Mouse (Mus musculus): ENCODE results near the gene Def6. TPM values are rescaled to one million over a fixed set of nuclear protein-coding genes. Genes with fewer than 3 reads are reported as not detected.

The Def6 gene
- polyA plus RNA-seq (2014; fragmentation: Nextera tagmentation; extraction: Ambion mirVana) = 4.5 and 5.6 TPM in 2 replicates

DNA sequence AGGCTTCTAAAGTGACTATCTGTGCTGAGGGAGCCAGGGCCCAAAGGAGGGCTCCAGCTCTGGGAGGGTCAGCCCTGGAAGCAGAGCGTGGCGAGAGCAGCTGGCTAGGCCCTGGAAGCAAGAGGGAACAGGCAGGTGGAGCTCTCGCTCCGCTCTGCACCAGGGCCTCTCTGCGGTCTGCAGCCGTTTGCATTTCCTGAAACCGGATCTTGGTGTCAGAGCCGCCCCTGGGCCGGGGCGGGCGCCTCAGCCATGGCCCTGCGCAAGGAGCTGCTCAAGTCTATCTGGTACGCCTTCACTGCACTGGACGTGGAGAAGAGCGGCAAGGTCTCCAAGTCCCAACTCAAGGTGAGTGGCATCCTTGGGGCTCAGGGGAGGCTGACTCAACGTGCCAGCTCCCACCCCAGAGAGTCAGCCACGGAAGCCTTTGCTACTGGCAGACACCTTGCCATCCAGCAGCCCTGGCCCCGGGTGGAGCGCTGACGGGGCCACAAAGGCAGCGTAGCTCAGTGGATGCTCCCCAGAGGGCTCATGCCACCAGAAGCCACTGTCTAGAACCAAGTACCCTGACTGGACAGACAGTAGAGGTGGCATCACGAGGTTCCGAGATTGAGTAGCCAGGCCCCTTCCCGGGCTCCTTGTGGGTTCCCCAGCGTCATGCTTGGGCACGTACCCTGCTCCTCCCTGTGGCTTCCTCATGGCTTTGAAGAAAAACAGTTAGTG is at the start of gene Def6:
TSS of gene Def6 (plus strand) at position 188 of the 723 bp plus-strand sequence.
- H3K4me3 ChIP-seq (ENCODE audit: low read depth, low read length) = peak within 1 kb of the TSS; percentile 25
- H3K27ac ChIP-seq (replicated peaks; ENCODE audit: low read depth, low read length) = peak within 1 kb of the TSS; percentile 78
- no peaks in the 10 kb centered on the region for H3K9me3 ChIP-seq (ENCODE audit: control insufficient read depth, low read length)
- 18% methylated on average over 26 of the region's 26 CpGs for WGBS
- peak within 1 kb of the TSS; percentile 56 for H3K9ac ChIP-seq (ENCODE audit: low read length)
- peaks cover 16% of the 10 kb centered on the region for H3K4me1 ChIP-seq (ENCODE audit: control insufficient read depth, insufficient read depth, low read length)
- ATAC-seq (ENCODE audit: insufficient number of reproducible peaks, low FRiP score, low TSS enrichment, low read depth) (peak; percentile 79), DNase-seq (ENCODE audit: low spot score) (peak; percentile 87)
- H3K4me2 ChIP-seq (ENCODE audit: low read depth, severe bottlenecking) = peak within 1 kb of the TSS; percentile 51
- peaks cover 2% of the 10 kb centered on the region; the same call in 1 of the 2 replicates for H3K36me3 ChIP-seq (ENCODE audit: control insufficient read depth, insufficient read depth, low read length)
- no peaks in the 10 kb centered on the region for H3K27me3 ChIP-seq (ENCODE audit: control insufficient read depth, insufficient read depth, low read length)

DNA sequence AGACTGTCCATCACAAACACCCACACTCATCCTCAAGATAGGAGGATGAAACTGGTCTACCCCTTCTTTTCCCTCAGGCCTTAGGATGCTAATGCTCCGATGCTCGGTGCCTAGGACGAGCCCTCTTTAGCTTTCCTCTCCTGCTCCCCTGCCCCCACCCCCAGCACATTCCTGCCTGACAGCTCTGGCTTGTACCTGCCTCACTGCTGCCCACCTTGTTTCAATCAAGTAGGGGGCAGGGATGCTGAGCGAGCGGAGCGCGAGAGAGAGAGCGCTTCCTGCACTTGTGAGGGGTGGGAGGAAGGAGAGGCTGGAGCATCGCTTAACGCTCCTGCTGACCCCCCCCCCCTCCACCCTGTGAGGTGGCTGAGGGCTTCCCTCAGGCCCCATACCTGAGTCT is 47.2 kb upstream of the Def6 start:
- WGBS = 9% methylated on average over 10 of the region's 10 CpGs
- DNase-seq (ENCODE audit: low spot score) (peak; percentile 86), ATAC-seq (ENCODE audit: insufficient number of reproducible peaks, low FRiP score, low TSS enrichment, low read depth) (peak; percentile 55; the same call in 1 of the 2 replicates)
- Histone ChIP-seq H3K9me3 (ENCODE audit: control insufficient read depth, low read length) (no peaks in the 10 kb centered on the region), H3K27ac (replicated peaks; ENCODE audit: low read depth, low read length) (peak overlapping the region; percentile 57; the same call in 1 of the 2 replicates), H3K4me2 (ENCODE audit: low read depth, severe bottlenecking) (peak overlapping the region; percentile 30), H3K27me3 (ENCODE audit: control insufficient read depth, insufficient read depth, low read length) (no peaks in the 10 kb centered on the region), H3K4me3 (ENCODE audit: low read depth, low read length) (no peak overlapping the region), H3K4me1 (ENCODE audit: control insufficient read depth, insufficient read depth, low read length) (peaks cover 47% of the 10 kb centered on the region), H3K36me3 (ENCODE audit: control insufficient read depth, insufficient read depth, low read length) (peaks cover 2% of the 10 kb centered on the region; the same call in 1 of the 2 replicates), H3K9ac (ENCODE audit: low read length) (no peak overlapping the region)

DNA sequence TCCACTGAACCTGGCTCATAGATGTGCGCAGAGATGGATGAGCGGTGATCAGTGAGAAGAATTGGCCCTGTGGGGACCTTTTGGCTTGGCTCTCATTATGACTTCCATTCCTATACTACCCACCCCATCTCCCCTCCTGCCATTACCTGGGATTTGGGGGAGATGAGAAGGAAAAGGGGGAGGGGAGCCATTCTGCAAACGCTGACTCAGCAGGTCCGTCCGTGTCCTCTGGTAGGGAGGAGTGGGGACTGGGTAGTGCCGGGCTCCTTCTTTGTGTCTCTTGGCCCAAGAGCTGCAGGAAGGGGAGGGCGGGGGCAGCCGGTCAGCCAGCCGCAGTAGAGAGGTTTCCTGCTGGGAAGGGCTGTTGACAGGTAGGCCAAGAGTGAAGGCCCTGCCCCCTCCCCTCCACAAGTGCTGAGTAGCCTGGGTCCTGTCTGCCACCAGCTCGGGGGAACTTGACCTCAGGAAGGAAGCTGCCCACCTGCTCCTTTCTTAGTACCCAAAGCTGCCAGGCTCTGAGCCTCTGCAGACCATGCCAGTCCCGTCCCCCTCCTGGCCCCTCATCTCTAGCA is 46.2 kb upstream of the Def6 start:
- DNase-seq (ENCODE audit: low spot score) (peak; percentile 52), ATAC-seq (ENCODE audit: insufficient number of reproducible peaks, low FRiP score, low TSS enrichment, low read depth) (no peak)
- Histone ChIP-seq H3K9me3 (ENCODE audit: control insufficient read depth, low read length) (no peaks in the 10 kb centered on the region), H3K9ac (ENCODE audit: low read length) (no peak overlapping the region), H3K4me2 (ENCODE audit: low read depth, severe bottlenecking) (peak overlapping the region; percentile 30), H3K4me1 (ENCODE audit: control insufficient read depth, insufficient read depth, low read length) (peaks cover 47% of the 10 kb centered on the region), H3K4me3 (ENCODE audit: low read depth, low read length) (no peak overlapping the region), H3K27ac (replicated peaks; ENCODE audit: low read depth, low read length) (no peak overlapping the region; the same call in 1 of the 2 replicates), H3K36me3 (ENCODE audit: control insufficient read depth, insufficient read depth, low read length) (peaks cover 2% of the 10 kb centered on the region; the same call in 1 of the 2 replicates), H3K27me3 (ENCODE audit: control insufficient read depth, insufficient read depth, low read length) (no peaks in the 10 kb centered on the region)
- WGBS = 22% methylated on average over 11 of the region's 11 CpGs

DNA sequence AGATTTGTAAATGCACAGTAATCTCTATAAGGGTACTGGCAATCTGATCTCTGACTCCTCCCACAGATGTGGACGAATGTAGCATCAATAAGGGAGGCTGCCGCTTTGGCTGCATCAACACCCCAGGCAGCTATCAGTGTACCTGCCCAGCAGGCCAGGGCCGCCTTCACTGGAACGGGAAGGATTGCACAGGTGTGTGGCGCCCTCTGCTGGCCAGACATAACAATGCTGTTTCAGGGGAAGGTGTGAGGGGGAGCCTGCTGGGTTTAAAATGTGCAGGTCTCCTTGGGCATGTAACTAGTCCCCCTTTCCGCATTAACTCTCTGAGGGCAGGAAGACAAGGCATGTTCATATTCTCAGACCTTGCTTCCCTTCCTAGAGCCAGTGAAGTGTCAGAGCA is 43.9 kb upstream of the Def6 start:
- H3K36me3 ChIP-seq (ENCODE audit: control insufficient read depth, insufficient read depth, low read length) = peaks cover 2% of the 10 kb centered on the region; the same call in 1 of the 2 replicates
- no peak for ATAC-seq (ENCODE audit: insufficient number of reproducible peaks, low FRiP score, low TSS enrichment, low read depth)
- H3K27me3 ChIP-seq (ENCODE audit: control insufficient read depth, insufficient read depth, low read length) = no peaks in the 10 kb centered on the region
- H3K27ac ChIP-seq (replicated peaks; ENCODE audit: low read depth, low read length) = no peak overlapping the region
- H3K4me3 ChIP-seq (ENCODE audit: low read depth, low read length) = no peak overlapping the region
- H3K9me3 ChIP-seq (ENCODE audit: control insufficient read depth, low read length) = no peaks in the 10 kb centered on the region
- peaks cover 33% of the 10 kb centered on the region for H3K4me1 ChIP-seq (ENCODE audit: control insufficient read depth, insufficient read depth, low read length)
- DNase-seq (ENCODE audit: low spot score) = peak; percentile 92
- WGBS = 13% methylated on average over 6 of the region's 6 CpGs
- H3K9ac ChIP-seq (ENCODE audit: low read length) = no peak overlapping the region
- H3K4me2 ChIP-seq (ENCODE audit: low read depth, severe bottlenecking) = no peak overlapping the region

DNA sequence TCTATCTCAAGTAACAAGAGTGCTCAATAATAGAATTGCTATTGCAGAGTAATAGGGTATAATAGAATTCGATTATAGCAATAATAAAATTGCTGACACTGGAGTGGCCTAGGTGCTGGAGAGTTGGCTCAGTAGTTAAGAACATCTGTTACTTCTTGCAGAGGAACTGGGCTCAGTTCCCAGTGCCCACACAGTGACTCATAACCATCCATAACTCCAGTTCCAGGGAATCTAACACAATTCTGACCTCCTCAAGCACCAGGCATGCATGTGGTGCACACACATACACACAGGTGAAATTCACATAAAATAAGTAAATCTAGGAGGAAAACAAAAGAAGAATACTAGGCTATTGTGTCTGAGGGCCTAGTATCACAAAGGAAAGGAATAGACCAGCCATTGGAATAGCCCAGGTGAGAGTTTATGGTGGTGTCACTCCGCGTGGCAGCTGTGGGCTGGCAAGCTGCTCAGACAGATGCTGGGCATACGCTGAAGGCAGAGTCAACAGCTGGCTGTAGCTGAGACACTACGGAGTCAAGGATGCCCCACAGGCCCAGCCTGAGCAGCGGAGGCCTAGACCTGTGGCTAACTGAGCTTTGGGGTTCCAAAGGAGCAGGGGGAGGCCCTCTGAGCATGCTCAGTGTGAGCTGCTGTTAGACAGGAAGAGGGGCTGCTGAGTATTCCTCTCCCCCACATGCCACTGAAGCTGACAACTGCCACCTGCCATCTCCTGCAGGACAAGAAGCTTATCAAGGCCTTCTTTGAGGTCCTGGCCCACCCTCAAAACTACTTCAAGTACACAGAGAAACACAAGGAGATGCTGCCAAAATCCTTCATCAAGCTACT is 36.9 kb upstream of the Def6 start:
- no peak overlapping the region for H3K4me2 ChIP-seq (ENCODE audit: low read depth, severe bottlenecking)
- no peaks in the 10 kb centered on the region for H3K9me3 ChIP-seq (ENCODE audit: control insufficient read depth, low read length)
- WGBS = 92% methylated on average over 6 of the region's 6 CpGs
- no peak for ATAC-seq (ENCODE audit: insufficient number of reproducible peaks, low FRiP score, low TSS enrichment, low read depth)
- no peaks in the 10 kb centered on the region for H3K36me3 ChIP-seq (ENCODE audit: control insufficient read depth, insufficient read depth, low read length)
- H3K9ac ChIP-seq (ENCODE audit: low read length) = no peak overlapping the region
- H3K27ac ChIP-seq (replicated peaks; ENCODE audit: low read depth, low read length) = no peak overlapping the region
- H3K4me3 ChIP-seq (ENCODE audit: low read depth, low read length) = no peak overlapping the region
- H3K27me3 ChIP-seq (ENCODE audit: control insufficient read depth, insufficient read depth, low read length) = no peaks in the 10 kb centered on the region
- peaks cover 6% of the 10 kb centered on the region for H3K4me1 ChIP-seq (ENCODE audit: control insufficient read depth, insufficient read depth, low read length)
- no peak for DNase-seq (ENCODE audit: low spot score)

DNA sequence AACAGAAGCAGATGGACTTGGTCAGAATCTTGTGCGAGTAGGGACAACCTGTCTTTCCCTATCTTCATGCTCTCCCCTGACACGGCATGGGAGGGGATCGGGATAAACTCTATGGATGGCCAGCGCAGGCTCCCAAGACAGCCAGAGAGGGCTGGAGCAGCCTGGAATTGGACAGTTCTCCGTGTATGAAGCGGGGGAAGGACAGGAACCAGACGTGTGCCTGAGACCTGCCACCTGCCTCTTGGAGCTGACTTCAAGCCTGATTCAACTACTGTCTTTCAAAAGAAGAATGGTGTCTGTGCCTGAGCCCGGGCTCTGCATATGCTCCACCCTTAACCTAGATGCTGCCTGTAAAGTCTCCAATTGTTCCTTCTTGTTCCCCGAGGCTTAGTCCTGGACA is 34.9 kb upstream of the Def6 start:
- Histone ChIP-seq H3K27me3 (ENCODE audit: control insufficient read depth, insufficient read depth, low read length) (no peaks in the 10 kb centered on the region), H3K36me3 (ENCODE audit: control insufficient read depth, insufficient read depth, low read length) (no peaks in the 10 kb centered on the region), H3K9me3 (ENCODE audit: control insufficient read depth, low read length) (no peaks in the 10 kb centered on the region), H3K4me1 (ENCODE audit: control insufficient read depth, insufficient read depth, low read length) (peaks cover 11% of the 10 kb centered on the region), H3K4me3 (ENCODE audit: low read depth, low read length) (no peak overlapping the region), H3K27ac (replicated peaks; ENCODE audit: low read depth, low read length) (no peak overlapping the region), H3K4me2 (ENCODE audit: low read depth, severe bottlenecking) (no peak overlapping the region), H3K9ac (ENCODE audit: low read length) (no peak overlapping the region)
- DNase-seq (ENCODE audit: low spot score) (no peak), ATAC-seq (ENCODE audit: insufficient number of reproducible peaks, low FRiP score, low TSS enrichment, low read depth) (no peak)
- WGBS = 69% methylated on average over 9 of the region's 9 CpGs

DNA sequence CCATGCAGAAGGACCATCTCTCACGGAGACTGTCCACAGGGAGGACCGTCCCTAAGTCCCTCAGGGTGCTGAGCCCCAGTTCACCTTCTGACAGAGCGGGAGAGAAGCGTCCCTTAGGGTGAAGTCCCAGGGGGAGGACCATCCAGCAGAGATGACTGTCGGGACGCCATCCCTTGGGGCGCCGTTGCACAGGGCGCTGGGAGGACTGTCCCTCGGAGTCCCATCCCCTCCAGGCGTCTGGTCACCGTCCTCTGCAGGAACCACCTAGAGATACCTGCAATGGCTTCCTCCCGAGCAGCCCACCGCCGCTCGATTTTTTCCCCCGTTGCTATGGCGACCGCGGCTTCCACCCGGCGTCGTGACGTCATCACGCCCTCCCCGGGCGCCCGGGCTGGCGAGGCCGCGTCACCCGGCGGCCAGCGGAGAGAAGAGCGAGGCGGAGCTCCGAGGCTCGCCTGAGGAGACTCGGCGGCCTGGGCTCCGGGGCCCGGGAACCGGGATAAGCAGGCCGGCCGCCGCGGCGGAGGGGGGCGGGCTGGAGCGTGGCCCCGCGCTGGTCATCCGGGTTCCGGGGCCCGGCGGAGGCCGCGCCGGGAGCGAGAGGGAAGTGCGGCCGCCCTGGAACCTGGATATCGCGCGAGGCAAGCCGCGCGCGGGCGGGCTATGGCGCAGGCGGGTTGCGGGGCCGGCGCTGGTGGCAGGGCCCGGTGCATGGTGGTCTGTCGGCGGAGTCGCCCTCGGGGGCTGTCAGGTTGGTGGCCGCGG is 30.6 kb upstream of the Def6 start, which contains the start of gene Zfp523:
TSS of gene Zfp523 (plus strand) at position 355 of the 765 bp plus-strand sequence.
- Histone ChIP-seq H3K27me3 (ENCODE audit: control insufficient read depth, insufficient read depth, low read length) (no peaks in the 10 kb centered on the region), H3K27ac (replicated peaks; ENCODE audit: low read depth, low read length) (peak within 1 kb of the TSS; percentile 92), H3K36me3 (ENCODE audit: control insufficient read depth, insufficient read depth, low read length) (no peaks in the 10 kb centered on the region), H3K4me1 (ENCODE audit: control insufficient read depth, insufficient read depth, low read length) (peaks cover 12% of the 10 kb centered on the region), H3K4me2 (ENCODE audit: low read depth, severe bottlenecking) (peak within 1 kb of the TSS; percentile 99), H3K9me3 (ENCODE audit: control insufficient read depth, low read length) (no peaks in the 10 kb centered on the region), H3K9ac (ENCODE audit: low read length) (peak within 1 kb of the TSS; percentile 92), H3K4me3 (ENCODE audit: low read depth, low read length) (peak within 1 kb of the TSS; percentile 76)
- WGBS = under 1% methylated on average over 69 of the region's 82 CpGs
- ATAC-seq (ENCODE audit: insufficient number of reproducible peaks, low FRiP score, low TSS enrichment, low read depth) (peak; percentile 76), DNase-seq (ENCODE audit: low spot score) (peak; percentile 97)

Measured in limb, embryonic 11.5 days (tissue).